In genomic region chr2:166737307-166737706, GRCm38 (mm10) we compare ENCODE assay signal across 24 mouse cellular contexts.
"Had no signal": no experiment of that assay in that cellular context is flagged by ENCODE, and none has a peak within 500 bp of the region (broad histone marks: within the 10 kb centered on the region; RNA-seq: fewer than 3 reads in every experiment).

No protein-coding gene starts in this region.

- H3K4me1 ChIP-seq: intestine, embryonic 15.5 days; kidney, embryonic 15.5 days had no signal

- H3K27me3 ChIP-seq: hindbrain, embryonic 12.5 days; intestine, embryonic 15.5 days; kidney, embryonic 15.5 days; limb, embryonic 12.5 days had no signal

- H3K27ac ChIP-seq: heart, embryonic 10.5 days; hindbrain, embryonic 10.5 days; hindbrain, embryonic 12.5 days; hindbrain, embryonic 14.5 days; intestine, embryonic 15.5 days; kidney, embryonic 15.5 days; kidney, postnatal 0 days; layer of hippocampus, adult 2 months; limb, embryonic 10.5 days; limb, embryonic 12.5 days had no signal

- H3K9ac ChIP-seq: heart, embryonic 12.5 days; hindbrain, embryonic 12.5 days; hindbrain, embryonic 14.5 days; intestine, embryonic 15.5 days; kidney, embryonic 15.5 days; limb, embryonic 12.5 days had no signal

- H3K9me3 ChIP-seq: heart, embryonic 10.5 days; heart, embryonic 12.5 days; hindbrain, embryonic 10.5 days; hindbrain, embryonic 12.5 days; intestine, embryonic 15.5 days; kidney, embryonic 15.5 days; limb, embryonic 10.5 days; limb, embryonic 12.5 days had no signal

- ATAC-seq: hindbrain, embryonic 16.5 days; inflammation-experienced regulatory T-cells, adult 6 months; intestine, embryonic 15.5 days; intestine, postnatal 0 days had no signal

- H3K4me3 ChIP-seq: heart, embryonic 10.5 days; heart, embryonic 12.5 days; hindbrain, embryonic 10.5 days; hindbrain, embryonic 12.5 days; intestine, embryonic 15.5 days; kidney, embryonic 15.5 days; layer of hippocampus, adult 2 months; left cerebral cortex, adult 2 months; limb, embryonic 10.5 days; limb, embryonic 12.5 days had no signal

- DNase-seq: gastrocnemius, postnatal 14 days; heart, adult 18-20 months; heart, postnatal 10 days; heart, postnatal 4 days; kidney, adult 18-20 months; kidney, adult 9 months; kidney, postnatal 25 days; kidney, postnatal 4 days; liver had no signal

- H3K4me2 ChIP-seq: heart, embryonic 12.5 days; hindbrain, embryonic 12.5 days; hindbrain, embryonic 14.5 days; intestine, embryonic 15.5 days; kidney, embryonic 15.5 days; limb, embryonic 12.5 days had no signal

- H3K36me3 ChIP-seq: heart, embryonic 10.5 days; heart, embryonic 12.5 days; hindbrain, embryonic 10.5 days; hindbrain, embryonic 12.5 days; intestine, embryonic 15.5 days; kidney, embryonic 15.5 days; limb, embryonic 10.5 days; limb, embryonic 12.5 days had no signal
